Mouse (Mus musculus) mesoderm, embryonic 11.5 days (tissue): Measurements from ENCODE around the gene Mtss1l.

Experiments
- DNase-seq: peaks from one replicate; pipeline ENCODE4 v3.0.0-alpha.2; 2012; ENCODE audit warnings: low read depth, low spot score

Gene Mtss1l

DNA sequence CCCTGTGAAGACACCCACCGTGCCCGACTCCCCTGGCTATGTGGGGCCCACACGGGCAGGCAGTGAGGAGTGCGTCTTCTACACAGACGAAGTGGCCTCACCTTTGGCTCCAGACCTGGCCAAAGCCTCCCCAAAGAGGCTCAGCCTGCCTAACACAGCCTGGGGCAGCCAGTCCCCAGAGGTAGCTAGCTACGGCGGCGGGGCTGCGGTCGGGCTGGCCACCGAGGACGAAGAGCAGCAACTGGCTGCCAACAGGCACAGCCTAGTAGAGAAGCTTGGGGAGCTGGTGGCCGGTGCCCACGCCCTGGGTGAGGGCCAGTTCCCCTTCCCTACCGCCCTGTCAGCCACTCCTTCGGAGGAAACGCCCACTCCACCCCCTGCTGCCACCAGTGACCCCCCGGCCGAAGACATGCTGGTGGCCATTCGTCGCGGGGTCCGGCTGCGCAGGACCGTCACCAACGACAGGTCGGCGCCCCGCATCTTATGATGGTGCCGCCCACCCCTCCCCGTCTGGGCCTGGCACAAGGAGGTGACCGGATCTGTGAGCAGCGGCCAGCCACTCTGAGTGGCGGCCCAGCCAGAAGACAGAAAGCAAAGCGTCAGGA lies 17.4 kb downstream of the Mtss1l start:
- no peak for DNase-seq

DNA sequence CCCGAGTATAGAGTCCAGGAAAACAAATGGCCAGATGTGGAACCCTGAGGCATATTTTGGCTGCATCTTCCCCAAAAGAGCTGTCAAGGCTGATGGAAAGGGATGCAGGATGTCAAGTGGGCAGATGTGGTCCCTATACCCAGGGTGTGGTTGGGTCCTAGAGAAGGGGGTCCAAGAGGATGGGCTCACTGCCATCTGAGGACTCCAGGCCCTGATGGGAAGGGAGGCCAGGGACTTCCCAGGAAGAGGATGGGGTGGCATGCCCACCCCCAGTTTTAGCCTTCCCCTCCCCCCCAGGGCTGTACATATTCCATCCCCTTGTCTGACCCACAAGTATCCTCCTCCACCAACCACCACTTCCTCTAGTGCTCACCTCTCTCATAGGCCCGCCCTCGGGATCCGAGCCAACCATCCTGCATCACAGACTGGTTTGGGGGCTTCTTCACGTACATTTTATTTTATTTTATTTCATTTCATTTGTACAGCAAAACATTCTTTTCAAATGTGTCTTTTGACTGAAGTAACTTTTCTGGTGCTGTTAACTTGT lies 19.4 kb downstream of the Mtss1l start:
- DNase-seq, result no peak

DNA sequence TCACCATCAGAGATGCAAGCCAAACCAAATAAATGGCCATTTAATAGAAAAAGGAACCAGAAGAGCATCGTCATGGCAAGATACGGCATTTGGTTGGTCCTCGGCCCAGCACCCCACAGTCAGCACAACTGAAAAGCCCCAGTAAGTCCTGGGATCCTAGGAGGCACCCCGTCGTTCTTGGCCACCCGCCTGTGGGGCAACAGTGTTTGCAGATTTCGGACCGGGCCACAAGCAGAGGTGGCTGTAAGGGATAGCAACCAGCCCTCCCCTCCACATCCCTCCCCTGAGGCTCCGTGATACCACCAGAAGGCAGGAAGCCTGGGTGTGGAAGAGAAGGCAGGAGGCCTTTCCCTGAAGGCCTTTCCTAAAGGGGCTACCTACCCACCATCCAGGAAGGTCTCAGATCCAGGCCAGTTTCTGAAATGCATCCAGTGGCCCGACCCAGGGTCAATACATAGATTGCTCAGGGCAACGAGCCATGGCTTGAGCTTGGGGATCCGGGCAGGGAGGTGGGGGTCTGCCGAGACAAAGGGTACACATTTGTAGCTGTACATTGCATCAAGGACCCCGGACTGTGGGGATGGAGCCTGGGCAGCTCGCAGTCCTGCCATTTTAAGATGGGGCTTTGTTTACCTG lies 20.7 kb downstream of the Mtss1l start:
- no peak for DNase-seq

DNA sequence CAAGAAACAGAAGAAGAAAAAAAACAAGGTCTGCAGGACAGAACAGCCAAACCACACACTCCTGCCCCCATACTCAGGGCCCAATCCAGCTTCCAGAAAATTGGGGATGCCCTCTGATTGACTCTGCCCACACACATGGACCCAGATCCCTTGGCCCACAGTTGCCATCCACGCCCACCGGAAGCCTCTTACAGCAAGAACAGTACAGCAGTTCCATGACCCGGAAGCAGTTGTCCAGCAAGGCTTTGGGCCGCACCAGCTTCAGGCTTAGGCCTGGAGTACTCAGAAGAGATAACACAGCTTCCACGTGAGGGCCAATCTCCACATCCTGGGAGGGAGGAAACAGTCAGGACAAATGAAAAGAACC lies 21.2 kb downstream of the Mtss1l start:
- no peak for DNase-seq

DNA sequence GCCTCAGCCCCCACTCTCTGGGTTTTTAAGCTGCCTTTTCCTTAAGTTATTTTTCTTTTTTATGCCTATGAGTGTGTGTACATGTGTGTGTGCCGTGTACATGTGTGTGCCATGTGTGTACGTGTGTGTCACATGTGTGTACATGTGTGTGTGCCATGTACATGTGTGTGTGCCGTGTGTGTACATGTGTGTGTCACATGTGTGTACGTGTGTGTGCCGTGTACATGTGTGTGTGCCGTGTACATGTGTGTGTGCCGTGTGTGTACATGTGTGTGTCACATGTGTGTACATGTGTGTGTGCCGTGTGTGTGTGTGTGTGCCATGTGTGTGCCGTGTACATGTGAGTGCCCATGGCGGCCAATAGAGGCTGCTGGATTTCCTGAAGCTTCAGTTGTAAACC lies 23.9 kb downstream of the Mtss1l start:
- DNase-seq, result no peak

DNA sequence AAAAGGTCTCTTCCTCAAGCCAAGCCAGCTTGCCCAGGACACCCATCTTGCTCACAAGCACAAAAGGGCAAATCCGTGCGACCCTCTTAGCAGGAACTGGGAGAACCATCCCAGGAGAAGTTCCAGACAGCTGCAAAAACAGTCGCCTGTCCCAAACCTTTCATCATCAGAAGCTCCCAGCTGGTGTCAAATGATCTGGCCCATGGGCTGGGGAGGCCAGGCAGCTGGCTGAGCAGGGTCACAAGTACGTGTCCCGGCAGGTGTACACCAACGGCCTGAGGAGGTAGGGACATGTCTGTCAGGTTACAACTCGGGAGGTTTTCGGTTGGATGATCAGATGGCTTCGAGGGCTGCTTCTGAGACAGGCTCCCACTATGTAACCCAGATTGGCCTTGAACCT lies 25.4 kb downstream of the Mtss1l start:
- DNase-seq, result no peak

DNA sequence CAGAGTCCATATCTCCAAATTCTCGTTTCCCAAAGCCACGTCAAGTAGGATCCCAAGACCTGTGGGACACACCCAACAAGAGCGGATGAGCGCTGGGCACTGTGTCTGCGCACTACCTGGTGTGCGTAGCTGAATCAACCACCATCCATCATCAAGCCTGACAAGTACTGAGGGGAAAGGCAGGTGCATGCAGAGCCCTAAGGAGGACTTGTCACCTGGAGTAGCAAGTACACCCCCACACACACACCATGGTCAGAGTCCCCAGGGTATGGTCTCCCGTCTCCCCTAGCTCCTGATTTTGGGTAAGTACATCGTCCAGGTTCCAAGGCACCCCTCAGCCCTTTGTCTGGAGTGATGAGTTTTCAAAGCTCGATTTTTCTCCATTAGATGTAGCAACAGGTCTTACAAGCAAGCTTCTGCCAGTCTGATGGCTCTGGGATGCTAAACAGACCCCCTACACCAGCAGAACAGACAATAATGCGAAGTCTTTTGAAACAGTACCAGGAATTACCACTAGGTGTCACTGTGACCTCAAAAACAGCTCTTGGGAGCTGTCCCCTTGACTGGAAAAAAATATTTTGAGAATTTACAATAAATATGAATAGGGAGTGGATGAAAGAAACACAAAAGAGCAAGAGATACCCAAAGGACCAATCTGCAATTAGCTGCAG lies 28.4 kb downstream of the Mtss1l start:
- DNase-seq, result peak; percentile 85

DNA sequence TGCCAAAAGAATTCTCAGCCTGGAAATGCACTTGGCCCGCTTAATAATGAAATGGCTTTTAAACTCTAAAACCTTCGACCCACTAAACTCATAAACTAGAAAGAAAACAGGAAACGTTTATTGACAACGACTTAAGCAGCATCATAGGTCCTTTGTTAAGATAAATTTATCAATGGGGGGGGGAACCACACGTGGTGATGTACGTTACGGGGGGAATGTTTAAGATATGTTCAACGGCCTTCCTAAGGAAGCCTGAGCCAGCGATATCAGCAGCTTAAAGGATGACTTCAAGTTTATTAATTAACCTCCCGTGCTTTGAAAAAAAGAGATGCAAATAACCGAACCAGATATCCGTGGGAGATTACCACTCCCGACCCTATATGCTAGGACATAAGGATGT lies 29.0 kb downstream of the Mtss1l start:
- no peak for DNase-seq

DNA sequence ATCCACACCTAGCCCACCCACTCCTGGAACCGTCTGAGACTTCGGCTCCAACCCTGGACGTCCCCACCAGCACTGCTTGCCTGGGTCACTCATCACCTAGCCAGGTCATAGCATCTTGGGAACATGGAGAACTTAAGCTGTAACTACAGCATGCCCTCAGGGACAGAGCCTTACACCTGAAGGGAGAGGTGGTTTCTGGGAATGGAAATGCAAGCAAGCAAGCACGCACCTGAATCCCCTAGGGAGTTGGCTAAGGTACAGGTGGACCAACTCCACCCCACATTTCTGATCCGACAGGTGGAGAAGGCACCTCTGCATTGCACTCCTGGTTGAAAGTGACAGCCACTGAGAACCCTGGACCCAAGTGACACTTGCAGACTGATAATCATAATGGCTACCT lies 30.2 kb downstream of the Mtss1l start:
- DNase-seq, result no peak

DNA sequence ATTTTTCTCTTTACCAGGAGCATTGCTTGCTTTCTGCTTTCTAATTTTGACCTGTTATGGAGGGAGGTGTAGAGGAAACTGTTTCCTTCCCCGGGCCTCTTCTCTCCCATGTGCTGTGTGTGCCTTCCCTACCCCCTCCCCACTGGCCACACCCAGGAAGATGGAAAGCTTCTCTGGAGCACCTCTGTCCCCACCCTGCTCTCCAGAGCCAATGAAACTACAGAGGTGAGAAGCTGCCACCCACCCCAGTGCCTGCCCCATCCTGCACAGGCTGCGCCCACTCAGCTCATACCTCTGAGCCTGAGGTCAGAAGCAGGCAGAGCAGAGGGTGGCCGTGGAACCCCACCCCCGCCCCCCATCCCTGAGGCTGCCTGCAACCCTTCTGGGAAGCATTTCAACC lies 33.4 kb downstream of the Mtss1l start:
- DNase-seq, result no peak

DNA sequence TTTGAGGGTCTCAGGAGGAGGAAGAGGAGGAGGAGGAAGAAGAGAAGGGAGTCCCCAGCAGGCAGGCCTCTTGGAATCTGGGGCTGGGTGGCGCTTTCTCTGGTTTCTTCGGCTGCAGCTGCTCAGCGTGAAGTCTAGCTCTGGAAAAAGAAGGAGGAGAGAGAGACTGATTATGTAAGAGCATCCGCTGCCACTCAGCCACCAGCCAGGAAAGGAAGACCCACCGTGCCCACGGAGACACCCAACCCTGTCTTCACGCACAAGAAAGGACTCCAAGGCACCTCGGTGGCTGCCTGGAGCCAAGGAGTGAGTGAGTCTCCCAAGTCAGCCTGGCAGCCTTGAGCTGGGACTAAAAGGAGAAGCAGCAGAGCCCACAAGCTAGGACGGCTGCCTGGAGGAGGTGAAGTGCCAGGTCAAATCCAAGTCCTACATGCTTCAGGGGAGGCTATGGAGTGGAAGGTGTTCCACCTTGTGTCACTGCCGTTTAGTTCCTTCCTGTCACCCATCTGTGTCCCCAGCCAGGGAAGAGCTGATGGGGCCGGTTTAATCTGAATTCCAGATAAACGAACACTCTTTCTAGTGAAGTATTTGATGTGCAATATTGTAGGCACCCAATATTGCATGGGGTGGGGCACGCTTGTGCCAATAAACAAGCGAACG lies 34.4 kb downstream of the Mtss1l start:
- no peak for DNase-seq

DNA sequence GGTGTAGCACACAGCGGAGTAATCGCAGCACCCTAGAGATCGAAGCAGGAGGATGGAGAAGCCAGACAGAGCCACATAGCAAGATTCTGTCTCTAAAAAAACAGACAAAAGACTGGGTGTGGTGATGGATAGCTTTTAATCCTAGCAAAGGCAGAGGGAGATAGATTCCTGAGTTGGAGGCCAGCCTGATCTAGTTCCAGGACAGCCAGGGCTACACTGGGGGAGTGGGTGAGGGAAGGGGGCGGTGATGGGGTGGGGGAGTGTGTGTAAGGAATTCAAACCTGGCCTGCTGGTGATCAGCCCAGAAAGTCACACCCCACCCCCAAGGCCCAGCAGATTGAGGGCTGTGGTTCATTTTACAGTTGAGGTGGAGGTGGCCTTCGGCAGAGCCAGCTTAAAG lies 34.9 kb downstream of the Mtss1l start:
- no peak for DNase-seq

DNA sequence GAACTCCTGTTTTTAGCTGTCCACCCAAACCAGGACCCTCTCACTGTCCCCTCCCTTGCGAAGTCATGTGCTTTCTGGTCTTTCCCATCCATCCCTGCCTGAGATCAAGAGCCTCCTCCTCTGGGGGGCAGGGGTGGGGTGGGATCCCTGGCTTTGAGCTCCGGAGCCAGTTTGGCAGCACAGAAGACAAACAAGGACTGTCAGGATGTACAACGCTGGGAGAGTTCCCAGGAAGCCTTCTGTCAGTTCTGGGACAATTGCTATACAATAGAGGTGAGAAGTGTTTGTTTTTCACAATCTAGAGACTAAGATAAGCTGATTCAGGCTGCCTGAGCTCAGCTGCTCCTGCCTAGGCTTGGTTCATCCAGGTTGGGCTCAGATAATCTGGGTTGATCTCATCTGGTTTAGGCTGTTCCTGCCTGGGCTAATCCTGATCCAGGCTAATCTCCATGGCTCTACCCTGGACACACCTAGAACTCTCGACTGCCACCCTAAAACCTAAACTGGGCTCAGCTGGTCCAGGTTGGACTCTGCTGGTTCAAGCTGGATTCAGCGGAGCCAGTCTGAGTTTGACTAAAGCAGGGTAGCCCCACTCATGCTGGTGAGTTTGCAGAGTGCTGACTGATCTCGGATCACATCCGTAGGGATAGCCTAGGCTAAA lies 39.1 kb downstream of the Mtss1l start:
- DNase-seq, result no peak

DNA sequence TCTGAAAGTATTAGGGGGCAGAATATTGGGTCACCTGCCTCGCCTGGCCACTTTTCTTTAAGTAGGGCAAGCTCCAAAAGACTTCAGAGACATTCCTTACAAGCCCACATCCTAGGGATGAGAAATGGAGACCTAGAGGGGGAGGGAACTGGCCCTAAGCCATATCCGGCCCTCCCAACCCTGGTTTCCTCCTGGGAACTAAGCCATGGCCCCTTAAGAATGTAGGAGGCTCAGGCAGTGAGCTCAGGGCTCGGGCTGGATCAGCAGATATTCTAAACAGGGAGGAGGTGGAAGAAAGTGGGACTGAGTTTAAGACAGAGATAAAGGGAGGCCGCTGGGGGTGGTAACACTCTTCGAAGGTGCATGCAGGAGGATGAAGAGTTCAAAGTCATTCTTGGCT lies 39.9 kb downstream of the Mtss1l start:
- no peak for DNase-seq

DNA sequence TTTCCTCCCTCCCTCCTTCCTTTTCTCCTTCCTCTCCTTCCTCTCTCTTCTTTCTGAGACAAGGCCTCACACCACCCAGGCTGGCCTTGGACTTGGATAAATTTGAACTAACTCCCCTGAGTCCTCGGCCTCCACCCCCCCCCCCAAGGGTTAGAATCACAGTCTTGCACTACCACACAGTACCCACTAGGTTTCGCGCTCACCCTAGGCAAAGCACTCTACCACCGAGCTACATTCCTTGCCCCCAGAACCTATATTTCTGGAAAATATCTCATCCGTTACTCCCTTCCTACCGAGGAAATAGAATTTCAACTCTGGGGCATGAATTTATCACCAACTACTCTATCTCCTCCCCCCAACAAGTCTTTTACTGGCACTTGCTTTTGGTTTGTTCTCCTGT lies 40.7 kb downstream of the Mtss1l start:
- DNase-seq, result no peak

DNA sequence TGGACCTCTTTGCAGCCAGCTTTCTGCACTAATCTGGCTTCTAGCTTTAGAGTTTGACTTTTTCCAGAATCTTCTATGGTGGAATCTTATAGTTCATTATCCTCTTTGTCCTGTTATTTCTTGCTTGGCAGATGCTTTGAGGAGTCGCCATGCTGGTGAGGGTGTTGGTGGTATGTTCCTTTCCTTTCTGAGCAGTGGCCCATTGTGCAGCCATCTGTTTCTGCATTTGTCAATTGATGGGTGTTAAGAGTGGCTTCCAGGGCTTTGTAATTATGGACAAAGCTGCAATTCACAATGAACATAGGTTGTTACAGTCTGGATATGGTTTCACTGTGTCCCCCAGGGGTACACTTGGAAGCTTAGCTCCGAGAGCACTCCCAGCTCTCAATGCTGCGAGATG lies 43.4 kb downstream of the Mtss1l start:
- no peak for DNase-seq

DNA sequence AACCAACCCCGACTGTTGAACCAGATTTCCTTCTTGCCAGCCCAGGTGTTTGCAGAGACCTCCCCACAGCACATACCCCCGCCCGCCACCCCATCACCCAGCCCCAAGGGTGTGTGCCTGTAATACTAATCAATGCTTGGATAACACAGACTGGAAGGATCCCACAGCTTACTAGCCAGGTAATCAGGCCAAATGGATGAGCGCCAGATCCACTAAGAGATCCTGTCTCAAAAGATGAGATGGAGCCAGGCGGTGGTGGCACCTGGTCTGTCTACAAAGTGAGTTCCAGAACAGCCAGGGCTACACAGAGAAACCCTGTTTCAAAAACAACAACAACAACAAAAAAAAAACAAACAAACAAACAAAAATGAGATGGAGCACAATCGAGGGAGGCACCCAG lies 46.0 kb downstream of the Mtss1l start:
- no peak for DNase-seq

DNA sequence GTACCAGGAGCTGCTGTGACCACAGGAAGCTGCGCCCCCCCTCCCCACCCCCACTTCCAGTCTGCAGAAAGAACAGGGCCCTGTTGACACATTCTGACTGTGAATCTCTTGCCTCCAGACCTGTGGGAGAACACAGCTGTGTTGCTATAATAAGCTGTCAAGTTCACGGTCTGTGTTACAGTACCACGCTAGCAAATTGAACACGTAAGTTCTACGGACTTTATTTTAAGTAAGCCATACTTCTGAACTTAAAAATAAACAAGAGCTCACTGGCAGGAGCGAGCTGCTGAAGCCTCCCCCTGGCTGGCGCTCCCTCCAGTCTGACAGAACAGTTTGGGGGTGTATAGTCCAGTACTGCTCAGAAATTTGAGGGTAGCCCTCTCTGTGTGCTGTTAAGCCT lies 51.2 kb downstream of the Mtss1l start:
- no peak for DNase-seq

DNA sequence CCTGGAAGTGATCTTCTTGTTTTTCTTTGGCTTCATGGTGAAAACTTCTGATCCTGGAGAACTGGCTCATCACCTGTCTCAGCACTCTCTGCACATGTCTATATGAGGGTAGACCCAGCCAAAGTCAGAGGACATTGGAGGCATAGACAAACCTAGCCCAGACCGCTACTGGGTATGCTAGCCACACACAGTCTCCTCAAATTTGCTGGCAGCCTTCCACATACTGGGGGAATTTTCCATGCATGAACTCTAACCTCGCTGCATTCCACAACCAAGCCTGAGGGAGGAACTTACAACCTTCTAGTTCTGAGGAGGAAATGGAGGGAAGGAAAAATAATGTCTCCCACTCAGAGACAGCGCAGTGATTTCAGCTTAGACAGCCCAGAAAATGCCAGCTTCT lies 52.8 kb downstream of the Mtss1l start:
- peak; percentile 38 for DNase-seq

DNA sequence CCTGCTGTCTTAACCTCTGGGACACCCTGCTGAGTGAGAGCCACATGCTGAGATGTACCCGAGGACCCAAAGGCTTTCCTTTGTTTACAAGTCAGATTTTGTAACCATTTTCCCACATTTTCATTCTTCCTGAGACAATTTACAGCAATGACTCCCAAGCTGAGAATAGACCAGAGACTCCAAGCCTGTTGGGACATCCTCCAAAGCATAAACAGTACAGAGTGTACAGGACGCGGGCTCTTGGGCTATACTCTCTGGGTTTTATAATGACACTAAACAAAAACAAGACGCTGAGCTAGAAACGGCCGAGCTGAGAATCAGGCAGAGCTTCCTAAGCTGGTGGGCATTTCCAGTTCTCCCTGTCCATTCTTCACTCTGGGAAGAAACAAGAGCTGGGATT lies 53.4 kb downstream of the Mtss1l start:
- no peak for DNase-seq

DNA sequence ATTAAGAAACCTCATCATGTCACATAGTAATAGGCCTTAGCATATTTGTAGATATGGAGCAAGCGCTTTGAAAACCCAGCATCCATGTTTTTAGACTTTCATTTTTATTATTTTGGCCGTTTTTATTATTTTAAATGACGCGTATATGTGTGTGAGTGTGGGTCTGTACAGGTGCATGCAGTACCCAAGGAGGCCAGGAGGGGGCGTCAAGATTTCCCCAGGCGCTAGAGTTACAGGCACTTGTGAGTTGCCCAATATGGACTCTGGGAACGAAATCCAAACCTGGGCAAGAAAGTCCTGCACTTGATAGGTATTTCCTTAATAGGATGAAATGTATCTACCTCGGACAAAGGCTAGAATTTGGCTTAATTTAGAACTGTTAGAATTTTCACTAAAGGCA lies 54.0 kb downstream of the Mtss1l start:
- DNase-seq, result no peak

DNA sequence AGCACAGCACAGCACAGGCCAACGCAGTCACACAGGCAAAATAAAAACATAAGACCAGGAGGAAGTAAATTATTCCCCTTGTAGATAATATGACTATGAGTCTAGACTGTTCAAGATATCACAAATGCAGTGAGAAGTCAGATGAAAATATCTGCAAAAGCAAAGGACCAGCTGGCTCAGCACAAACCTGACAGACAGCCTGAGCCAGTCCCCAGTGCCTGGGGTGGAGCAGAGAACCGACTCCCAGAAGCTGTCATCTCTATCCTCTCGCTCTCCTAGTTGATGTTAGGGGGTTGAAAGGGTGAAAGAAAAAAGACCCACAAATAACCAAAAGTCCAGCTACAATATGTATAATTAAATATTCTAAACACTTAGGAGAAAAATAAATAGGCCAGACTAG lies 54.4 kb downstream of the Mtss1l start:
- no peak for DNase-seq
